Mouse (Mus musculus) B cell, adult 67 days (primary cell): ENCODE results near the gene Olfr707. TPM values are rescaled to one million over a fixed set of nuclear protein-coding genes. Genes with fewer than 3 reads are reported as not detected.

Experiments used
- total RNA-seq, 2 experiments: library from RNA; stranded (reverse); gene quantifications; 4 replicates each; pipeline ENCODE4 v1.2.4; 2023

The Olfr707 gene
- not detected for total RNA-seq

DNA sequence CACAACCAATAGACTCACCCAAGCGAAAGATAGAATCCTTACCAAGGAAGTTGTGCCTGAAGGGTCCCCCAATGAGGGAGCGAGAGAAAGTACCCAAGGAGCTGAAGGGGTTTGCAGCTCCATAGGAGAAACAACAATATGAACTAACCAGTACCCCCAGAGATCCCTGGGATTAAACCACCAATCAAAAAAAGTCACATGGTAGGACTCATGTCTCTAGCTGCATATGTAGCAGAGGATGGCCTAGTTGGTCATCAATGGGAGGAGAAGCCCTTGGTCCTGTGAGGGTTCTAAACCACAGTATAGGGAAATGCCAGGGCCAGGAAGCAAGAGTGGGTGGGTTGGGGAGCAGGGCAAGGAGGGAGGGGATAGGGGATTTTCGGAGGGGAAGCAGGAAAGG lies at the start of gene Olfr707:
Gene Olfr707, minus strand, starts transcription at position 101 of the 400 bp plus-strand sequence.

DNA sequence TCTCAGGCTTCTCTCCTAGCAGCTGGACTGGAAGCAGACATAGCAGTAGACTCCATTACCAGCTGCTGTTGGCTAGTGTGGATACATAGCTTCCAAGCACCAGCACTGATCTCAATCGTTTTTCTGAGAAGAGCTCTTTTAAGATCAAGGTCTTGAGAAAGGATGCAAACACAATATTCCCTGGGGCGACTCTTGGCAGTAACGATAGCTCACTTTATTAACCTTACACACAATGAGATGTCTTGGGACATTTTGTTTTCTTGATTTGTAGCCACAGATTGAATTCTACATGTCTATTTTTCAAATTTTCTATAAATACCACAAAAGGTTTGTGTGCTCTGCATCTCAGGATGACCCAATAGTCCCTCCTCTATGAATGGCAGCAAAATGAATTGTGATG lies 47.2 kb upstream of the Olfr707 start, which contains the start of gene Olfr710:
Gene Olfr710, minus strand, starts transcription at position 101 of the 400 bp plus-strand sequence.

GRCm38 (mm10) chr7:106932119-106932518 lies 31.1 kb upstream of the Olfr707 start, which contains the start of gene Olfr709-ps1:
Gene Olfr709-ps1 (minus strand): TSS chr7:106932219.

DNA sequence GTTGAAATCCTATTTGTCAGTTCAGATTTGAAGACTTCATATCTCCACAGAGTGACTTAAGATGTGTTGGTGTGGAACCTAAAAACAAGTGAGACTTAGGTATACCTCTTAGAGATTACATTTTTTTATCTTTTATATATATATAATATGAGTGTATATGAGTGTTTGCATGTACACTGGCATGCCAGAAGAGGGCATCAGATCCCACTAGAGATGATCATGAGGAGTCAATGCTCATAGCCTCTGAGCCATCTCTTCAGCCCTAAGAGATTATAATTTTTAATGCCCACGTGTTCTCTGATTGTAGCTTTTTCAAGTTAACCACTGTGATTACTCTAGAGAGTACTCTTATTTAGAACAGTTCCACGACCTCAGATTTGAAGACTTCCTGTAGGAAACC lies 6.6 kb upstream of the Olfr707 start, which contains the start of gene Olfr1532-ps1:
Gene Olfr1532-ps1, plus strand, starts transcription at position 326 of the 400 bp plus-strand sequence.

GRCm38 (mm10) chr7:106888062-106888461 lies 13.0 kb downstream of the Olfr707 start, which contains the start of gene Olfr706:
Gene Olfr706 (minus strand): TSS chr7:106888162.

GRCm38 (mm10) chr7:106876791-106877190 lies 24.2 kb downstream of the Olfr707 start, which contains the start of gene Olfr705:
Gene Olfr705 (minus strand): TSS chr7:106876891.

DNA sequence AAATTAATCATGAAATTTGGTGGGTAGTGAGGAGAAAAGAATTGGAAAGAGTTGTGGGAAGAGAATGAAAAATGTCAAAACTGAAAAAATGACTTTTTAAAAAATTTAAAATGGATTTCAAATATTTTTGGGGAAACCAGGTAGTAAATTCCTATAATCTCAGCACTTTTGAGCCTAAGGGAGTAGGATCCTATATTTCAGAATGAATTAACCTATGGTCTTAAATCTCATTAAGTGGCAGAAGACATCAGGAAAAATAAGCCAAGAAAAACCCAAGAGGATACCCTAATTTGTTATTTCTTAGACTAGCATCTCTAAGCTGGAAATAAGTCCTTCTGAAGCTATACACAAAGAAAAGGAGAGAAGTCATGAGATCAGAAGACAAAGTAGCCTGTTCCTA lies 38.2 kb downstream of the Olfr707 start, which contains the start of gene Olfr704:
Gene Olfr704, plus strand, starts transcription at position 301 of the 400 bp plus-strand sequence.

GRCm38 (mm10) chr7:106843060-106843459 lies 58.0 kb downstream of the Olfr707 start, which contains the start of gene Olfr703:
Gene Olfr703 (plus strand): TSS chr7:106843360.

Other genes starting within 250 kb of the Olfr707 start
- not detected for gene Olfr693, start 220.7 kb downstream of the Olfr707 start, total RNA-seq
- not detected for gene Olfr694, start 209.4 kb downstream of the Olfr707 start, total RNA-seq
- not detected for gene Olfr695, start 184.8 kb downstream of the Olfr707 start, total RNA-seq
- not detected for gene Olfr697, start 158.8 kb downstream of the Olfr707 start, total RNA-seq
- gene Olfr698, start 145.8 kb downstream of the Olfr707 start, total RNA-seq, result not detected
- not detected for gene Olfr699, start 108.0 kb downstream of the Olfr707 start, total RNA-seq
- gene Olfr700, start 92.4 kb downstream of the Olfr707 start, total RNA-seq, result not detected
- not detected for gene Olfr701, start 87.1 kb downstream of the Olfr707 start, total RNA-seq
- gene Olfr702, start 67.3 kb downstream of the Olfr707 start, total RNA-seq, result not detected
- gene Olfr703, start 57.9 kb downstream of the Olfr707 start, total RNA-seq, result not detected
- gene Olfr704, start 38.1 kb downstream of the Olfr707 start, total RNA-seq, result not detected
- gene Olfr705, start 24.4 kb downstream of the Olfr707 start, total RNA-seq, result not detected
- not detected for gene Olfr706, start 13.1 kb downstream of the Olfr707 start, total RNA-seq
- gene Olfr1532-ps1, start 6.8 kb upstream of the Olfr707 start, total RNA-seq, result not detected
- under 1 TPM; 0.15 to 0.18 TPM for gene Olfr709-ps1, start 31.0 kb upstream of the Olfr707 start, total RNA-seq
- gene Olfr710, start 47.1 kb upstream of the Olfr707 start, total RNA-seq, result not detected
- not detected for gene Olfr6, start 62.7 kb upstream of the Olfr707 start, total RNA-seq
- gene Olfr711, start 74.2 kb upstream of the Olfr707 start, total RNA-seq, result not detected
- not detected for gene Olfr2, start 104.8 kb upstream of the Olfr707 start, total RNA-seq
- gene Olfr713, start 129.9 kb upstream of the Olfr707 start, total RNA-seq, result not detected
- not detected for gene Olfr714, start 169.7 kb upstream of the Olfr707 start, total RNA-seq
- gene Olfr17, start 192.0 kb upstream of the Olfr707 start, total RNA-seq, result not detected
- not detected for gene Olfr715b, start 209.1 kb upstream of the Olfr707 start, total RNA-seq
- not detected for gene Olfr715, start 229.8 kb upstream of the Olfr707 start, total RNA-seq
- not detected for gene Olfr716, start 237.1 kb upstream of the Olfr707 start, total RNA-seq